Mouse (Mus musculus) ES-E14 (cell line): ENCODE measurements around the gene Gm30191. TPM values are rescaled to one million over a fixed set of nuclear protein-coding genes. Genes with fewer than 3 reads are reported as not detected.
A peak's percentile ranks its signal among the peaks of the same experiment; 100 is the strongest.

Experiments
- DNase-seq: peaks from one replicate; pipeline ENCODE4 v3.0.0-alpha.2; 2013; ENCODE audit warnings: low read depth, low spot score
- H3K27ac ChIP-seq: 2 replicates; pipeline ENCODE4 v1.5.1; 2012; ENCODE audit warnings: low read depth, mild to moderate bottlenecking, low read length, moderate library complexity, mixed read lengths; ENCODE audit not compliant: poor library complexity, insufficient read depth, severe bottlenecking
- H3K36me3 ChIP-seq: 2 replicates; pipeline ENCODE4 v1.6.1; 2012; ENCODE audit warnings: mild to moderate bottlenecking, low read length, moderate library complexity, mixed read lengths; ENCODE audit not compliant: control insufficient read depth, poor library complexity, insufficient read depth, severe bottlenecking
- H3K4me1 ChIP-seq, 2 experiments: fragments of 150-350 bp in 1 of 2; sonication (generic) in 1 of 2; 2 replicates each; pipeline ENCODE4 v1.6.1; 2012; ENCODE audit warnings: low read length in 2 of 2, mild to moderate bottlenecking in 1 of 2, mixed read lengths in 1 of 2; ENCODE audit not compliant: control insufficient read depth in 2 of 2, insufficient read depth in 2 of 2, poor library complexity in 1 of 2
- H3K4me3 ChIP-seq, 2 experiments: fragments of 150-350 bp in 1 of 2; sonication (generic) in 1 of 2; 2 replicates each; pipeline ENCODE4 v1.5.1; 2012; ENCODE audit warnings: low read length in 2 of 2, low read depth in 1 of 2, mild to moderate bottlenecking in 1 of 2, mixed read lengths in 1 of 2; ENCODE audit not compliant: insufficient read depth in 1 of 2, poor library complexity in 1 of 2, severe bottlenecking in 1 of 2
- H3K9ac ChIP-seq: 2 replicates; pipeline ENCODE4 v1.6.1; 2012; ENCODE audit warnings: low read depth, mild to moderate bottlenecking, low read length, mixed read lengths; ENCODE audit not compliant: poor library complexity, insufficient read depth, severe bottlenecking
- H3K9me3 ChIP-seq: fragments of 150-350 bp; sonication (generic); 2 replicates; pipeline ENCODE4 v1.6.1; 2012; ENCODE audit warnings: low read depth, mild to moderate bottlenecking, low read length; ENCODE audit not compliant: control insufficient read depth, insufficient read depth
- CHD2 ChIP-seq: IDR thresholded peaks from 2 replicates; pipeline ENCODE4 v1.6.1; 2014; ENCODE audit warnings: mild to moderate bottlenecking, low read depth, low read length, inconsistent platforms
- HCFC1 ChIP-seq: IDR thresholded peaks from 2 replicates; pipeline ENCODE4 v1.6.1; 2012; ENCODE audit warnings: low read length, inconsistent platforms, borderline replicate concordance; ENCODE audit not compliant: insufficient read depth
- MAFK ChIP-seq: IDR thresholded peaks from 2 replicates; pipeline ENCODE4 v1.6.1; 2014; ENCODE audit warnings: mild to moderate bottlenecking, low read depth, low read length, inconsistent platforms; ENCODE audit not compliant: insufficient read depth
- ZC3H11A ChIP-seq: IDR thresholded peaks from 2 replicates; pipeline ENCODE4 v1.6.1; 2012; ENCODE audit warnings: low read depth, mild to moderate bottlenecking, inconsistent platforms, low read length, borderline replicate concordance
- ZNF384 ChIP-seq: IDR thresholded peaks from 2 replicates; pipeline ENCODE4 v1.6.1; 2012; ENCODE audit warnings: low read depth, low read length, inconsistent platforms
- in situ Hi-C, 2 experiments: fragments of 600-800 bp; cut with MboI; formaldehyde crosslinking; loops; one replicate each; pipeline ENCODE4 v1.15.1; 2025; ENCODE audit warnings: low sequenced_read_pairs in 2 of 2, inconsistent platforms in 1 of 2; ENCODE audit not compliant: unreplicated experiment in 2 of 2
- total RNA-seq: library from RNA; depleted of rRNA; stranded (reverse); fragments of 300-350 nt; gene quantifications from 2 replicates; pipeline ENCODE4 v1.2.3, GENCODE M21; 2012

Gm30191 gene
- total RNA-seq, 1 experiment = not detected

DNA sequence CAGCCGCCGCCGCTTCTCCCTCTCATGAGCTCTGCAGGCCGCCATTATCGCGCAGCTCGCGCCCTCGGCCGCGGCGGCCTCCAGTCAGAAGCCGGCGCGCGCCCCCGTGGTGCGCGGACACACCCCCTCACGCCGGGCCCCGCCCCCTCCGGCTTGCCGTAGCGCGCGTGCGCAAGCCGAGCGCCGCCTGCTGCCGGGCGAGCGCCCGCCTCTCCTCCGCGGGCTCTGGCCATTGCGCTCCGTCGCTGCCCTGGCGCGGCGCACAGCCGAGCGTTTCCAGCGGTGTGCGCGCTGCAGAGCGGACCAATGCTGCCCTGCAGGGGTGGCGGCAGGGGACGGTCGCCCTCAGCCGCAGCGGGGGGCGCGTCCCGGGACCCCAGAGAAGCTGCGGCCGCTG, 40.4 kb downstream of the Gm30191 start:
- in situ Hi-C loops = no loop called here
- Histone ChIP-seq H3K4me3 (peak overlapping the region; percentile 89 to 93), H3K36me3 (peaks cover 7% of the 10 kb centered on the region; the same call in 1 of the 2 replicates), H3K9me3 (no peaks in the 10 kb centered on the region), H3K27ac (peak overlapping the region; percentile 92), H3K9ac (peak overlapping the region; percentile 97), H3K4me1 (peaks cover 0 to 4% of the 10 kb centered on the region in 2 experiments; a peak in 1 of 4 replicates)
- TF ChIP-seq ZC3H11A (no peak), HCFC1 (no peak)
- DNase-seq = peak; percentile 74

DNA sequence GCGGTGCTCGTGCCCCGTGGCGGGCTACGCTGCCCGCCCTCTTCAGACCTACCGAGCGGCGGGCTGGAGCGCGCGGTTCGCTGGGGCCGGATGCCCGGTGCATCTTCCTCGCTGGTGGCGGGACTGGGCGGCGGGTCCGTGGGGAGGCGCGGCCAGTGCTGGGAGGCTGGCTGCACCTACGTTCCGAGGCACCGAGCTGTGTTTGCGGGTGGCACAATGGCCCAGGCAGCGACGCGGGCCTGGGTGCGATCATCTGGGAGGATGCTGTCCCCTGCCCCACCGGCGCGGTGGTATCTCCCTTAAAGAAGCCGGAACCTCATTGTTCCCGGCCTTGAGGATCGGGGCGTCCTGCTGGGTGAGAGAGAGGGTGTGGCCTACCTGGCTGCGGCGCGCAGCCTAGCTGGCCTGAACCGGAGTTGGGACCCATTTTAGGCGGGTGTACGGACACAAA, 40.9 kb downstream of the Gm30191 start, which contains the start of gene Pdik1l:
TSS of gene Pdik1l (minus strand) at position 321 of the 451 bp plus-strand sequence.
- Histone ChIP-seq H3K9ac (peak within 1 kb of the TSS; percentile 97), H3K4me1 (peaks cover 0 to 4% of the 10 kb centered on the region in 2 experiments; a peak in 1 of 4 replicates), H3K36me3 (peaks cover 7% of the 10 kb centered on the region; the same call in 1 of the 2 replicates), H3K27ac (peak within 1 kb of the TSS; percentile 92), H3K9me3 (no peaks in the 10 kb centered on the region), H3K4me3 (peak within 1 kb of the TSS; percentile 89 to 93)
- TF ChIP-seq ZNF384 (no peak), CHD2 (no peak), HCFC1 (peak; percentile 56; the same call in 1 of the 2 replicates), ZC3H11A (no peak)
- DNase-seq = peak; percentile 86
- in situ Hi-C loops = no loop called here

DNA sequence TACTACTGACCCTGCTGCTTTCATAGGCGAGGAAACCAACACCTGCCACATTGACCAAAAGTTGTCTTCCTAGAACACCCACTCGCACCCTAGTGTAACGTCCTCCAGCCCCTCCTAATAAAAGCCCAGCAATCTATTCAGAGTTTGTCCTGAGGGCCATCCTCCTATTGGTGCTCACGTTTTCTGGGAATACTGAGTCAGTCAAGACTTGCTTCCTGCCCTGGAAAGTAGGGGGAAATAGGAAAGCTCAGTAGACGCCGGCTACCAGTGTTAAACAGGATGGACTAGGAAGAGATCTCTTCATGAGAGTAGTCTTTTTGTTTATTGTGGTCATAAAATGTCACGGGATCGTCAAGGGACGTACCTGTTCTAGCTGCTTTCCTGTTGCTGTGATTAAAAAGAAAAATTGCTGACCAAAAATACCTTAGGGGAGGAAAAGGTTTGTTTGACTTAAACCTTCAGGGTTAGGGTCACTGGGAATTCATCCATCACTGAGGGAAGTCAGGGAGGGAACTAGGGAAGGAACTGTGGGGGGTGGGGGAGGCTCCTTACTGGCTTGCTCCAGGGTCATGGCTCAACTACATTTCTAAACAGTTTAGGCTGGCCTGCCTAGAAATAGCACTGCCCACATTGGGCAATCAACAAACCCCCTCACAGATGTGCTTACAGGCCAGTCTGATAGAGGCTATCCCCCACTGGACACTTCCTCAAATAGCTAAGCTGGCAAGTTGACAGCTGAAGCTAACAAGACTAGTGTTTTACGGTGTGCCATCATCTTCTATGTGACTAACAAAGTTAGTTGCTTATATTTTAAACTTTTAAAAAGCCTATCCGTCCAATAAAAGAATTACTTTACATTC, 41.9 kb downstream of the Gm30191 start:
- Histone ChIP-seq H3K9me3 (no peaks in the 10 kb centered on the region), H3K27ac (peak overlapping the region; percentile 48; the same call in 1 of the 2 replicates), H3K4me3 (peak overlapping the region; percentile 89 to 93), H3K9ac (peak overlapping the region; percentile 97), H3K36me3 (peaks cover 5% of the 10 kb centered on the region; the same call in 1 of the 2 replicates), H3K4me1 (peaks cover 0 to 4% of the 10 kb centered on the region in 2 experiments; a peak in 1 of 4 replicates)
- TF ChIP-seq MAFK (no peak), CHD2 (no peak), ZC3H11A (no peak), ZNF384 (no peak), HCFC1 (no peak)
- in situ Hi-C loops = no loop called here
- no peak for DNase-seq

DNA sequence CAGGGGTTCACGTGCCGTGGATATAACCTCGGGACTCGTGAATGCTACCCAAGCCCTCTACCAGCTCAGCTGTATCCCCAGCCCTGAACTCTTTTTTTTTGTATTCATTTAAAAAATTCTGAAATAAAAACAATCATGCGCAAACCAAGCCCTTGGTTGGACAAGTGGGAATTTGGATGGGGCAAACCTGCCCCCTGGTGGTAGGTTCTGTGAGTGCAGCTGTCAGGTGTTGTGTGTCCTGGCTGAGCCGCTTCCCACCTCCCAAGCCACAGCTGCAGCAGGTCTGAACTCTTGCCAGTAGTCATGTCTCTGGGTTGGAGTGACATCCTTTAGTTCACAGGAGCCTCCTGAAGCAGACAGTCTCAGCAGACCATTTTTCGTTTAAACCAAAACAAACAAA, 45.3 kb downstream of the Gm30191 start:
- H3K9me3 ChIP-seq = no peaks in the 10 kb centered on the region
- no peak overlapping the region for H3K9ac ChIP-seq
- DNase-seq = peak; percentile 67
- H3K27ac ChIP-seq = no peak overlapping the region
- no peak overlapping the region for H3K4me3 ChIP-seq
- TF ChIP-seq MAFK (no peak), ZC3H11A (no peak), CHD2 (no peak), ZNF384 (no peak), HCFC1 (no peak)
- peaks cover 0 to 3% of the 10 kb centered on the region in 2 experiments; a peak in 1 of 4 replicates for H3K4me1 ChIP-seq
- no peaks in the 10 kb centered on the region for H3K36me3 ChIP-seq
- in situ Hi-C loops = no loop called here
